Mouse (Mus musculus) thymus, adult 2 months (tissue): Measurements from ENCODE around the gene Anp32b. TPM values are rescaled to one million over a fixed set of nuclear protein-coding genes. Genes with fewer than 3 reads are reported as not detected.

ENCODE experiments used
- DNase-seq: peaks from one replicate; pipeline ENCODE4 v3.0.0; 2021
- H3K27ac ChIP-seq: fragments of 200-500 bp; 2 replicates; pipeline ENCODE4 v1.5.1; 2012; ENCODE audit warnings: low read length, control low read depth; ENCODE audit not compliant: control insufficient read depth, insufficient read depth
- H3K27me3 ChIP-seq: fragments of 200-500 bp; 2 replicates; pipeline ENCODE4 v1.6.1; 2012; ENCODE audit warnings: mild to moderate bottlenecking, low read length, moderate library complexity, mixed read lengths; ENCODE audit not compliant: control insufficient read depth, insufficient read depth
- H3K36me3 ChIP-seq: fragments of 200-500 bp; 2 replicates; pipeline ENCODE4 v1.6.1; 2012; ENCODE audit warnings: mild to moderate bottlenecking, low read length, moderate library complexity; ENCODE audit not compliant: control insufficient read depth, insufficient read depth
- H3K4me1 ChIP-seq: fragments of 200-500 bp; replicated peaks from 2 replicates; pipeline ENCODE4 v1.6.1; 2012; ENCODE audit warnings: low read length; ENCODE audit not compliant: control insufficient read depth, insufficient read depth
- H3K4me3 ChIP-seq: fragments of 200-500 bp; 2 replicates; pipeline ENCODE4 v1.5.1; 2012; ENCODE audit warnings: mild to moderate bottlenecking, low read length, control low read depth, moderate library complexity; ENCODE audit not compliant: control insufficient read depth, insufficient read depth
- CTCF ChIP-seq: fragments of 200-500 bp; IDR thresholded peaks from 2 replicates; pipeline ENCODE4 v1.5.1; 2012; ENCODE audit warnings: mild to moderate bottlenecking, control low read depth, low read length, moderate library complexity, borderline replicate concordance; ENCODE audit not compliant: control insufficient read depth, poor library complexity, insufficient read depth; ENCODE audit errors: extremely low read depth
- POLR2A ChIP-seq: fragments of 200-500 bp; IDR thresholded peaks from 2 replicates; pipeline ENCODE4 v1.6.1; 2012; ENCODE audit warnings: mild to moderate bottlenecking, low read length, control low read depth, moderate library complexity; ENCODE audit not compliant: control insufficient read depth, poor library complexity, insufficient read depth; ENCODE audit errors: extremely low read depth
- WGBS: fragments of 180-500 bp; shearing (Covaris S2); methylation state at CpG from one replicate; pipeline ENCODE4 v1.1.7; 2018; 5-methylcytosine and 5-hydroxymethylcytosine counted together
- polyA plus RNA-seq: library from polyadenylated mRNA; depleted of rRNA; stranded (reverse); fragments of >200 nt; gene quantifications from 2 replicates; pipeline ENCODE4 v1.2.3, GENCODE M21; 2012

The Anp32b gene
- polyA plus RNA-seq, 1 experiment, result 52.6 TPM

- WGBS, result 94% methylated on average over 7 of the region's 7 CpGs
- TF ChIP-seq CTCF (no peak), POLR2A (no peak)
- H3K4me1 ChIP-seq, result peaks cover 35% of the 10 kb centered on the region
- no peak for DNase-seq
- no peaks in the 10 kb centered on the region for H3K27me3 ChIP-seq
- no peak within 1 kb of the TSS for H3K27ac ChIP-seq
- H3K36me3 ChIP-seq, result no peaks in the 10 kb centered on the region
- no peak within 1 kb of the TSS for H3K4me3 ChIP-seq
Observed at GRCm38 (mm10) chr4:46413406-46413805, 37.3 kb upstream of the Anp32b start, which contains the start of gene Hemgn. Hemgn (minus strand) TSS chr4:46413506.

- TF ChIP-seq POLR2A, result no peak
- no peak for TF ChIP-seq CTCF
- H3K27me3 ChIP-seq, result no peaks in the 10 kb centered on the region
- 72% methylated on average over 3 of the region's 3 CpGs for WGBS
- no peak overlapping the region for H3K4me3 ChIP-seq
- H3K4me1 ChIP-seq, result peaks cover 5% of the 10 kb centered on the region
- no peak overlapping the region for H3K27ac ChIP-seq
- no peaks in the 10 kb centered on the region for H3K36me3 ChIP-seq
- no peak for DNase-seq
Observed at GRCm38 (mm10) chr4:46417491-46417890, 33.2 kb upstream of the Anp32b start.

DNA sequence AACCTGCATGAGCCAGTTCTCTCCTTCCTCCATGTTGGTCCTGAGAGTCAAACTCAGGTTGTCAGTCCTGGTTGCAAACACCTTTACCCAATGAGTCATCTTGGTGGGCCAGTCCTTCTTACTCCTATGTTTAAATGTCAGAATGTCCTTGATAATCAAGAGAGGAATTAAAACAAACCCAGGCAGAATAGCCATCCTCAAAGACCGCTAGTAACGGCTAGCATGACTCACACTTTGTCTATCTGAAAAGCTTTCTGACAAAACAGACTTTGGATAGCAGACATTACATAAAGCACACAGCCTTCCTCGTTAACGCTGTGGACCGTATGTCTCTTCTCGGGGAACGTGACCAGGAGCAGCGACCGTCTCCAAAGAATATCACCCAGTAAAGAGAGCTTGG, 31.9 kb upstream of the Anp32b start:
- DNase-seq, result no peak
- Histone ChIP-seq H3K4me1 (0 out of 2 replicates have a peak, but pooled peaks cover 2% of the 10 kb centered on the region), H3K36me3 (no peaks in the 10 kb centered on the region), H3K4me3 (no peak overlapping the region), H3K27me3 (no peaks in the 10 kb centered on the region), H3K27ac (no peak overlapping the region)
- 95% methylated on average over 9 of the region's 9 CpGs for WGBS
- TF ChIP-seq POLR2A (no peak), CTCF (no peak)

- DNase-seq, result no peak
- no peak for TF ChIP-seq CTCF
- Histone ChIP-seq H3K4me3 (no peak overlapping the region), H3K27ac (no peak overlapping the region), H3K4me1 (peaks cover 2% of the 10 kb centered on the region; the same call in 1 of the 2 replicates), H3K27me3 (no peaks in the 10 kb centered on the region), H3K36me3 (no peaks in the 10 kb centered on the region)
- WGBS, result 90% methylated on average over 8 of the region's 8 CpGs
Observed at GRCm38 (mm10) chr4:46422625-46423024, 28.1 kb upstream of the Anp32b start.

DNA sequence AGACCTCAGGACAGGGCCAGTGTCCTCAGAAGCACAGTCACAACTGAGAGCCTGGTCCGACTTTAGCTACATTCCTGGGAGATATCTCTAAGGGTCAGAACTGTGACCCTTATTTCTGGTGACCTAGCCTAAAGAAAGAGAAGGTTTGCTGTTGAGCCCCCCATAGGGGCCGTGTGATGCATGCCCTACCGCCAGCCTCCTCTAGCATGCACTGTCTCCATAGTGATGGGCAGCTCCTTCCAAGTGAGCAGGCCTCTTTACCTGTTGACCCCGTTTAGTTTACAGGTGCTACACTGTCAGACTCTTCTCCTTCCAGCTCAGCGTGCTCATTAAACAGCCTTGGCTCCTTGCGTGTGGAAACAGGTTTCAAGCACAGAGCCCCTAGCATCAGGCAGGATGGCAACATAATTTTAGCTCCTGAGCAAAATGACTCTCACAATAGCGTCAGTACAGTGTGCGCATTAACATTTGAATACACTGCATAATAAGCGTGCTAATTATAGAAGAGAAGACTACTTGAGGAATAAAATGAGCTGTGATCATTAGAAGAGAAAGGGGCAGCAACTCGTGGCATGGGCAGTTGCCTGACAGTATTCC, 21.7 kb upstream of the Anp32b start:
- 92% methylated on average over 10 of the region's 10 CpGs for WGBS
- H3K27ac ChIP-seq, result no peak overlapping the region
- no peak overlapping the region for H3K4me3 ChIP-seq
- H3K27me3 ChIP-seq, result no peaks in the 10 kb centered on the region
- no peaks in the 10 kb centered on the region for H3K36me3 ChIP-seq
- TF ChIP-seq POLR2A (no peak), CTCF (no peak)
- no peaks in the 10 kb centered on the region; the same call in 1 of the 2 replicates for H3K4me1 ChIP-seq
- DNase-seq, result no peak

GRCm38 (mm10) chr4:46432339-46433036, 18.2 kb upstream of the Anp32b start:
- Histone ChIP-seq H3K27ac (no peak overlapping the region), H3K27me3 (no peaks in the 10 kb centered on the region), H3K4me3 (no peak overlapping the region), H3K36me3 (no peaks in the 10 kb centered on the region), H3K4me1 (no peaks in the 10 kb centered on the region)
- TF ChIP-seq CTCF (no peak), POLR2A (no peak)
- DNase-seq, result no peak
- WGBS, result 94% methylated on average over 12 of the region's 12 CpGs
